Mouse (Mus musculus) 3134 (cell line): ENCODE measurements around the gene Cox10.
"Not testable (repeated sequence)": the region's sequence is repeated elsewhere in the genome, so short reads cannot be mapped to it uniquely, and the experiment has no call there.

ENCODE experiments used
- DNase-seq: peaks from one replicate; pipeline ENCODE4 v3.0.0-alpha.2; 2011; ENCODE audit warnings: low spot score; ENCODE audit not compliant: insufficient read length; ENCODE audit errors: extremely low read depth

Gene Cox10

DNA sequence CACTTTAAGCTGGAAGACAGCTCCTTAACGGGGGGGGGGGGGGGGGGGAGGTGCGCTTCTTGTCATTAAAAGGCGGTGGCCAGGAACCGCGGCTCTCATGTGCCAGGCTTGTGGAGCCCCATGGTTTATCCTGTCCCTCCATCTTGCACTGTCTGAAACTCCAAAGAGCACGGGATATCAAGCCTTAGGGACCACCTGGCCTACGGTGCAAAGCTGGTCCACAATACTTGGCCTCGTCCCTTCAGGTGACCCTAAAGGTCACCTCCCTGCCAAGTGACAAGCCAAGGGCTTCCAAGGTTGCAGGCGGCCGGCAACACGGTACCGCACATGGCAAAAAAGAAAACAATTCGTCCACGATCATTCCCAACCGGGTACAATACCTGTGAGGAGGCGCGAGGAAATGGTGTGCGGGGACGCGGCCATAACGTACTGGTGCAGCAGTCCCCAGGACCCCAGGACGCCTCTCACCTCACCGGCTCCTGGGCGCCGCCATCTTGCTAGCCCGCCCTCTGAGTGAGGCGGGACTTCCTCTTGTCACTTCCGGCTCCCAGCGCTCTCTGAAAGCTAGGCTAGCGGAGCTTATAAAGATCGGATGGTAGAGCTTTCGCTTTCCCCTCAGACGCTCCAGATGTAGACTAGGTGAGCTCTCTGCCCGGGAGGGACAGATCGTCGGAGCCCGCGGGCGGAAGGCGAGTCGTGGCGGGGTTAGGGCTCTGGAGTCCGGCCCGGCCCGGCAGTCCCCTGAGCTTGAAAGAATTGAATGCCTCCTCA is at the start of gene Cox10:
Gene Cox10 (minus strand): TSS at position 513 of the 771 bp plus-strand sequence.
- peak; percentile 89 for DNase-seq

DNA sequence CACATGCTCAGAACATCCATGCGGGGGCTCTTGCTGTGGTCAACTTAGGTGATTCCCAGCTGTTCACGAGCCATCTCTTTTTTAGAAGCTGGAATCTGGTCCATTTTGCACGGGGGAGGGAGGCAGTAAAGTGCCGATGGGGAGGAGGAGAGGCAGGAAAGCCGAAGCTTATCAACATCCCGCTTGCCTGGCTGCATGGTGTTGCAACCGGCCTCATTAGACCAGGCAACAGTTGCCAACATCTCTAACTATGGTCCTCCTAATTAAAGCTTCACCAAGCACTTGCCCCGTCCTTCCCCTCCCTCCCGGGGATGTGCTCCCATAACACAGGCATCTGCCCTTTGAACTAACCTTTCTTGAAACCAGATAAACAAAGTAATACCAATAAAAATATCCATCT is 48.7 kb upstream of the Cox10 start:
- DNase-seq: no peak

- DNase-seq: no peak
Observed at GRCm38 (mm10) chr11:64125471-64125870, 46.2 kb upstream of the Cox10 start.

GRCm38 (mm10) chr11:64123174-64123573 is 43.9 kb upstream of the Cox10 start:
- DNase-seq: not testable (repeated sequence)

DNA sequence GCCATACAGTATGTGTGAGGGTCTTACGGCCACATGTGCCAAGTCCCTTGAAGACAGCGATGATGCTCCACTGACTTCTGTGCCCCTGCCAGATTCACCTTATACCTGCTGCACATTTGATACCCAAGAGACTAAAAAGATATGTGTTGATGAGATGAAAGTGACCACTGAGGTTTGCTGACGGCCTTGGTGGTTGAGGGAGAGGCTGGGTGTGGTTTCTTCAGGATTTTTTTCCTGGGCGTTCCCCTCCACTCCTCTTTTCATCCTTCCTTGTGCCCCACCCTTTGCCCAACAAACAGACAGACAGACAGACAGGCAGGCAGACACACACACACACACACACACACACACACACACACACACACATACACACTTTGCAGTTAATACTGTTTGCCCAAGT is 37.4 kb upstream of the Cox10 start:
- no peak for DNase-seq

GRCm38 (mm10) chr11:64115822-64116221 is 36.6 kb upstream of the Cox10 start:
- no peak for DNase-seq

DNA sequence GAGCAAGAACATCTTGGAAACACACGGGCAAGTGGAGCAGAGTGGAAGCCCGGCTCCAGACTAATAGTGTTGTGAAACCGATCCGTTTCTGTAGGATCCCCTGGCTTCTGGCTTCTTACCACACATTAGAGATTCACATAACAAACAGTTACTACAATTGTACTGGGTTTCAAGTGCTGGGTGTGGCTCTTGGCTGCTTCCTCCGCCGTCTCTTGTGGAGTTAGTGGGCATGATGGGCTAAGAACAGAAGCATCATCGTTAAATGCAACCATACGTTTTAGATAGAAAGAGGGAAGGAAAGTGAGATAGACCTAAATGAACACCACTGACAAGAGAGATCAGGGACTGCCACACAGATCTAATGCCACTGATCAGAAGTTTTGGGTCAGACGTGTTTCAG is 35.8 kb upstream of the Cox10 start:
- DNase-seq: no peak

- DNase-seq: no peak
Observed at GRCm38 (mm10) chr11:64100060-64100459, 20.8 kb upstream of the Cox10 start.

DNA sequence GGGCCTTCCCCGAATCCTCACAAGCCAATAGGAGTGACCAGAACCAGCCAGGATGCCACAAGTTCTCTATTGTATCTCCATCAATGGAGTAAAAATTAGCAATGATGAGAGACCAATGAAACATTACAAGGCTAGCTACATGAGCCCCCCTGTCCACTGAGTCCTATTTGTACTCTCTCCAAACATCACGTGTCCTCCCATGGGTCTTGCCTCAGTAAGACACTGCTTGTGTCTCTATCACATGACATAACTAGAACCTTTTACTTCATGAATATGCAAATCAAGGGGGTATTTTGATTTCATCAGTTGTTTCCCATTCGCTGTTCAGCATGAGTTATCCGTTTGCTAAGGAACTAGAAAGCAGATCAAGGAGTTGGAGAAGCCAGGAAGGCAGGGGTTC is 13.8 kb upstream of the Cox10 start:
- no peak for DNase-seq

DNA sequence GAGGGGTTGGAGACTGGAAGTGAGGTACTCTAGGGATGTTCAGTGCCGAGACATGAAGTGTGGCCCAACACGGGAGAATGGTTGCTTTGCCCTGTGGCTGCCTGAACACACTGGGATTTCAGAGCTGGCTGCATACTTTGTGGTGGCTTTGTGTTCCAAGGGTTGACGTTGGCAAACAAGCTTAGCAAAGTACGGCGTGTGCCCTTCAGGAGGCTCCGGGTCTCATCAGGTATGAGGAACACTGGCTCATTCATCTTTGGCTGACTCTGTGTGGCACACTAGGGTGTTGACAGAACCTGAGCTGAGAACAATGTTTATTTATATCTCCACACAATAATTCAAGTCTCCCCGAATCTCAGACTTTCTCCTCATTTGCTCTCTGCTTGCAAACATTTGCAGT is 11.9 kb upstream of the Cox10 start:
- DNase-seq: no peak

GRCm38 (mm10) chr11:64089682-64090081 is 10.4 kb upstream of the Cox10 start:
- DNase-seq: no peak

- DNase-seq: no peak
Observed at GRCm38 (mm10) chr11:64085888-64086287, 6.6 kb upstream of the Cox10 start.

GRCm38 (mm10) chr11:64079727-64080081 is 436 bp upstream of the Cox10 start:
- DNase-seq: no peak

DNA sequence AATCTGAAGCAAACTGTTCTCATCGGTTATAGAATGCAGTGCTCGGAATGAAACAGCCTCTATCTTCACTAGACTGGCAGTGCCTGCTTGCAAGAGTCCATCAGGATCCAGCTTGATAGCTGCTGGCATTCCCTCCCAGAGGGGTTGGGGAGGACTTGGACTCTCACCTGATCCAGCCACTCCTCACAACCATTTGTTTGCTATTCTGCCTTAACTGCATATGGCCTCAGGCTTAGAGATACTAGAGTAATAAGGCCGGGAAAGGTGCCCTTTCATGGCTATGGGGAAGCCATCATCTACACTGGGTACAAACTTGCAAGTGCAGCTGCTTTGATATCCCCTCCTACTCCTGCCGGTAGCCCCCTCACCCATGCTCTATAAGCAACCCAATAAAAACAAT is 3.1 kb downstream of the Cox10 start:
- DNase-seq: no peak

- no peak for DNase-seq
Observed at GRCm38 (mm10) chr11:64073379-64073778, 5.9 kb downstream of the Cox10 start.

DNA sequence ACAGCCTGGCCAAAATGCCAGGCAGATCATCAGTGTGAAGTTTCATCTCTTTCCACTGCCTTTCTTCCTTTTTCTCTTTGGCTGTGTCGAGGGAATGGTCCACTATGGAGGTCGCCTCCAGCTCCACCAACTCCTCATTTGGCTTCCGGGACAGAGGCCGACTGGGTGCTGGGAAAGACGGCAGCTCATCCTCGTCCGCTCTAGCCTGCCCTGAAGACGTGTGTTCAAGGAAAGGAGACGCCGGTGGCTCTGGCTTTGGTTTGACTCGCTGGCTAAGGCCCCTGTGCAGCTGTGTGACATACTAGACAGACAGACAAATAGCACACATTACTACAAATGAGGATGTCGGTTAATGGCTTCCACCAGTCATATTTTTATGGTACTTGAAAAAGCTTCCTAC is 7.7 kb downstream of the Cox10 start:
- DNase-seq: no peak

DNA sequence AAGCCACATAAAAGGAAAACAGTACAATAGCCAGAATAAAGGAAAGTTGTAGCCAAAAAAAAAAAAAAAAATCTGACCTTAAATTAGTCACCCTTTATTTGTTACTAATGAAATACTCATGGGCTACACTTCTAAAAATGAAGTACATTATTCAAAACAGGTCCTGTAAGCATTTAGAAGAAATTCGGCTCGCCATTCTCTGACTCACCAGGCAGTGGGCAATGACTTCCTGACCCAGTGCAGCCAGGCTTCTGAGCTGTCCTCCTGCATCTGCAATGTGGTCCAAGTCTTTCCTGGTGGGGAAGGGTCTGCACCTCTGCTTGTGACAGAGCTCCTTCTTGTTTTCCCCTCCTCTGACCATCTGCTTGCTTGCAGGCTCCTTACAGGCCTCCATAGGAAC is 13.3 kb downstream of the Cox10 start:
- DNase-seq: peak; percentile 16

DNA sequence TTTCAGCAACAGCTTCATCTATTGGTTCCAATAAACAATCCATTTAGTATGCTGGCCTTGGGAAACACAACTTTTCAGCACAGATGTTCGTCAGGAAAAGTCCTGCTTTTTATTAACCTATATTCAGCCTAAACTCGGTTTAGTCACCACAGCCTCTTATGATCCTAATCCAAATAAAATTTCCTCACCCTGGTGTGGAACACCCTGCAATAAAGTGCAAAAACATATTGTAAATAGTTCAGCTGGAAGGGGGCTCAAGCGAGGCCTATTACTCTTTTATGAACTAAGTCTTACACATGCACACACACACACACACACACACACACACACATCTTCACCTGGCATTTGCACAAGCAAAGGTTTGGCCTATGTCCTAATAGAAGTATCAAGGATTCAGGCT is 16.1 kb downstream of the Cox10 start:
- no peak for DNase-seq

GRCm38 (mm10) chr11:64062226-64062625 is 17.0 kb downstream of the Cox10 start:
- DNase-seq: no peak

GRCm38 (mm10) chr11:64059305-64059704 is 20.0 kb downstream of the Cox10 start:
- DNase-seq: no peak

- DNase-seq: no peak
Observed at GRCm38 (mm10) chr11:64058474-64058873, 20.8 kb downstream of the Cox10 start.

- no peak for DNase-seq
Observed at GRCm38 (mm10) chr11:64053371-64053770, 25.9 kb downstream of the Cox10 start.
